Mouse (Mus musculus) embryonic facial prominence, embryonic 11.5 days (tissue): ENCODE results near the gene Rab34. TPM values are rescaled to one million over a fixed set of nuclear protein-coding genes. Genes with fewer than 3 reads are reported as not detected.

Source experiments
- ATAC-seq: fragments of 200-750 bp; cut with Nextera tagmentation; replicated peaks from 2 replicates; pipeline ENCODE4 v1.8.0; 2017; ENCODE audit warnings: low read depth; ENCODE audit not compliant: insufficient number of reproducible peaks, low FRiP score, low TSS enrichment
- DNase-seq: peaks from one replicate; pipeline ENCODE4 v3.0.0-alpha.2; 2015; ENCODE audit warnings: low spot score
- H3K27ac ChIP-seq: fragments of 300-500 bp; sonication (generic); replicated peaks from 2 replicates; pipeline ENCODE4 v1.5.1; 2014; ENCODE audit warnings: mild to moderate bottlenecking, low read depth, low read length, control low read depth
- H3K27me3 ChIP-seq: fragments of 300-500 bp; sonication (generic); 2 replicates; pipeline ENCODE4 v1.6.1; 2014; ENCODE audit warnings: mild to moderate bottlenecking, low read length, moderate library complexity, mixed read lengths; ENCODE audit not compliant: control insufficient read depth, insufficient read depth
- H3K36me3 ChIP-seq: fragments of 300-500 bp; sonication (generic); replicated peaks from 2 replicates; pipeline ENCODE4 v1.6.1; 2014; ENCODE audit warnings: low read depth, mild to moderate bottlenecking, low read length, moderate library complexity, mixed read lengths; ENCODE audit not compliant: control insufficient read depth, insufficient read depth
- H3K4me1 ChIP-seq: fragments of 300-500 bp; sonication (generic); 2 replicates; pipeline ENCODE4 v1.6.1; 2014; ENCODE audit warnings: low read length, mixed read lengths; ENCODE audit not compliant: control insufficient read depth, insufficient read depth
- H3K4me2 ChIP-seq: fragments of 300-500 bp; sonication (generic); 2 replicates; pipeline ENCODE4 v1.6.1; 2014; ENCODE audit warnings: low read depth, mild to moderate bottlenecking, control low read depth, low read length, moderate library complexity
- H3K4me3 ChIP-seq: fragments of 300-500 bp; sonication (generic); 2 replicates; pipeline ENCODE4 v1.5.1; 2014; ENCODE audit warnings: low read depth, low read length, control low read depth
- H3K9ac ChIP-seq: fragments of 300-500 bp; sonication (generic); replicated peaks from 2 replicates; pipeline ENCODE4 v1.6.1; 2014; ENCODE audit warnings: mild to moderate bottlenecking, control low read depth, low read length
- H3K9me3 ChIP-seq: fragments of 300-500 bp; sonication (generic); replicated peaks from 2 replicates; pipeline ENCODE4 v1.6.1; 2016; ENCODE audit warnings: mild to moderate bottlenecking, low read length, inconsistent platforms, mixed read lengths; ENCODE audit not compliant: control insufficient read depth
- WGBS: fragments of 180-500 bp; shearing (Covaris S2); extraction: QIAGEN DNeasy Blood & Tissue Kit; methylation state at CpG from one replicate; pipeline ENCODE4 v1.1.7; 2014; 5-methylcytosine and 5-hydroxymethylcytosine counted together
- polyA plus RNA-seq: library from polyadenylated mRNA; unstranded; fragments of >200 nt; fragmentation: Nextera tagmentation; extraction: Ambion mirVana; gene quantifications from 2 replicates; pipeline ENCODE4 v1.2.1, GENCODE M21; 2014

The Rab34 gene
- polyA plus RNA-seq, 1 experiment from 2014 or later, result 139 TPM

DNA sequence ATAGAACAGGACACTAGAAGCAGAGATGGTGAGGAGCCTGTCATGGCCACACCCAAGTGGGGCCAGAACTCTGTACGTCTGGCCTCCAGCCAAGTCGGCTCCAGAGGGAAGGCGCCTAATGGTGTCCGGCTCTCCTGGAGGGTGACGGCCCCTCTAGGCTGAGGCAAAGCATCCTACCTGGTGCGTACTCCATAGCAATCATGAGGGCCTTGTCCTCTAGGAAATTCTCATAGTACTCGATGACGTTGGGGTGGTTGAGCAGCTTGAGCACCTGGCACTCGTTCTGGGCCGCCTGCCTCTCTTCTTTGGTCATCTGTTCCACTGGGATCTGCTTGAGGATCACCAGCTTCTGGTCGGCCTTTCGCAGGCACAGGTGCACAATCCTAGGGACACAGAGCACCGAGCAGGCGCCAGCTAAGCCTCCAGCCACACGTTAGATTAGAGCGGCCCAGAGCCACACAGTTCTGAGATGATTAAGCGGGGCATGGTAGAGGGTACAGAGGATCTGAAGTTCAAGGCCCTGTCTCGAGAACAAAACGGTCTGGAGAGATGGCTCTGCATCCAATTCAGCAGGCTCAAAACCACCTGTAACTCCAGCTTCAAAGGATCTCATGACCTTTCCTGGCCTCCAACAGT is 15.4 kb upstream of the Rab34 start:
- Histone ChIP-seq H3K9ac (no peak overlapping the region), H3K4me2 (no peak overlapping the region)
- ATAC-seq, result no peak

DNA sequence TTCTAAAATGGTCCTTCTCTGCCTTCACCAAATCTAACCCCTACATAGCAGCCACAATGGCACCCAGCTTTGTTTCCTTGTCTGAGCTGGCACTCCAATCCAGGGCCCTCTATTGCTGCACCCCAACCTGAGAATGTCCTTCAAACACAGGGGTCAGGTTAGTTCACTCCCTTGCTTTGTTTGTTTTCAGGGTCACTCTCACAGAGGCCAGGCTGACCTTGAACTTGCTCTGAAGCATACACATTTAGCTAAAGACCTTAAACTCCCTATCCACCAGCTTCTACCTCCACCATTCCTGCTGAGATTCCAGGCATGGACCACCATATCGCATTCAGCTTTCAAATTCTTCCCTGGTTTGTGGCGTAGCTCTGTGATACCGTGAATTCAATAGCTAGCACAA is 13.7 kb upstream of the Rab34 start:
- ATAC-seq, result no peak
- H3K9ac ChIP-seq, result 0 out of 2 replicates have a peak overlapping the region, but pooled peaks have one; percentile 5

More for the DNA sequence above, 15.4 kb upstream of the Rab34 start:
- H3K27me3 ChIP-seq, result no peaks in the 10 kb centered on the region
- no peaks in the 10 kb centered on the region for H3K9me3 ChIP-seq
- WGBS, result 84% methylated on average over 19 of the region's 19 CpGs
- no peak overlapping the region for H3K27ac ChIP-seq
- H3K4me1 ChIP-seq, result no peaks in the 10 kb centered on the region
- no peak overlapping the region for H3K4me3 ChIP-seq
- H3K36me3 ChIP-seq, result no peaks in the 10 kb centered on the region
- no peak for DNase-seq

DNA sequence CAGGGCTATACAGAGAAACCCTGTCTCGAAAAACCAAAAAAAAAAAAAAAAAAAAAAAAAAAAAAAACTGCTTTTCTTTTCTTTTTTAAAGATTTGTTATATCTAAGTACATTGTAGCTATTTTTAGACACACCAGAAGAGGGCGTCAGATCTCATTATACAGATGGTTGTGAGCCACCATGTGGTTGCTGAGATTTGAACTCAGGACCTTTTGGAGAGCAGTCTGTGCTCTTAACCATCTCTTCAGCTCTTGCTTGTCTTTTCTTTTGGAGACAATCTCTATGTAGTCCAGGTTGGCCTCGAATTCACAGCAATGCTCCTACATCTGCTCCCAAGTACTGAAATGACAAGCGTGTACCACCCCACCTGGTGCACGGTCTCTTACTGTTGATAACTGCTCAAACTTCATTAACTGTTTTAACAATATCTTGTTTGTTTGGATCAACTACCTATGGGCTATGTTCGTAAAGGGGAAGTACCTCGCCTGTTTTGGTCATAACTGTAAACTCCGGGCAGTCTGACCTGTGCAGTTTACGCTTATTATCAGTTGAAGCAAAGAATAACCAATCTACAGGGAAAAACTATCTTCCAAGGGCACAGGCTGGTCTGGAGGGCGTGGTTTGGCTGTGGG is 12.3 kb upstream of the Rab34 start:
- Histone ChIP-seq H3K4me2 (peak overlapping the region; percentile 84; the same call in 1 of the 2 replicates), H3K9me3 (no peaks in the 10 kb centered on the region), H3K9ac (peak overlapping the region; percentile 43), H3K27ac (peak overlapping the region; percentile 29; the same call in 1 of the 2 replicates), H3K27me3 (no peaks in the 10 kb centered on the region), H3K36me3 (peaks cover 11% of the 10 kb centered on the region), H3K4me1 (peaks cover 7% of the 10 kb centered on the region; the same call in 1 of the 2 replicates), H3K4me3 (peak overlapping the region; percentile 48)
- WGBS, result 5% methylated on average over 9 of the region's 10 CpGs
- no peak for ATAC-seq
- DNase-seq, result no peak

More for the DNA sequence above, 13.7 kb upstream of the Rab34 start:
- Histone ChIP-seq H3K9me3 (no peaks in the 10 kb centered on the region), H3K4me3 (no peak overlapping the region), H3K36me3 (peaks cover 1% of the 10 kb centered on the region), H3K4me1 (0 out of 2 replicates have a peak, but pooled peaks cover 2% of the 10 kb centered on the region), H3K4me2 (no peak overlapping the region), H3K27ac (no peak overlapping the region), H3K27me3 (no peaks in the 10 kb centered on the region)
- no peak for DNase-seq
- WGBS, result 85% methylated on average over 3 of the region's 3 CpGs

DNA sequence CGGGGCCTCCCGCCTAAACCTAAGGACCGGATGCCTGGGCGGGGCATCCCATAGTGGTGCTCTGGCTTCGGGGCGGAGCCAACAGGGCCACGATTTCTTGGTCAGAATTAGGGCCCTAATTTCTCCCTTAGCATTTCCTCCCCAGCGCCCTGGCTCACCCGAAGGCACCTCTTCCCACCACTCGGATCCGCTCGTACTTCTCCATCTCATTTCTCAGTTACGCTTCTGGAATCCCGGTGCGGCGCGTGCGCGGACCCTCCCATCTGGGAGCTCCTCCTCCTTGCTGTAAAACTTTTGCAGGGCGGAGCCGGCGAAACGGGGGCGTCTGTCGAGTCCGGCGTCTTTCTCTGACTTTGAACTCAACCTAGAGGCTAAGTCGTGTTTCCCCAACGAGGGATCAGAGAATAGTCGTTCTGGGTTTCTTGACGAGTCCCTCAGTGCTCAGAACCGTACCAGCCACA is 11.8 kb upstream of the Rab34 start, which contains the start of the genes Nek8 and Tlcd1:
Nek8 (minus strand) TSS at position 274 of the 461 bp plus-strand sequence.
Tlcd1 (plus strand) TSS at position 310 of the 461 bp plus-strand sequence.
- Histone ChIP-seq H3K9me3 (no peaks in the 10 kb centered on the region), H3K27me3 (no peaks in the 10 kb centered on the region), H3K9ac (peak within 1 kb of the TSS; percentile 43), H3K4me2 (peak within 1 kb of the TSS; percentile 84), H3K36me3 (peaks cover 16% of the 10 kb centered on the region), H3K4me3 (peak within 1 kb of the TSS; percentile 48), H3K27ac (peak within 1 kb of the TSS; percentile 29; the same call in 1 of the 2 replicates), H3K4me1 (peaks cover 7% of the 10 kb centered on the region; the same call in 1 of the 2 replicates)
- ATAC-seq (peak; percentile 31; the same call in 1 of the 2 replicates), DNase-seq (peak; percentile 96)
- under 1% methylated on average over 32 of the region's 32 CpGs for WGBS

DNA sequence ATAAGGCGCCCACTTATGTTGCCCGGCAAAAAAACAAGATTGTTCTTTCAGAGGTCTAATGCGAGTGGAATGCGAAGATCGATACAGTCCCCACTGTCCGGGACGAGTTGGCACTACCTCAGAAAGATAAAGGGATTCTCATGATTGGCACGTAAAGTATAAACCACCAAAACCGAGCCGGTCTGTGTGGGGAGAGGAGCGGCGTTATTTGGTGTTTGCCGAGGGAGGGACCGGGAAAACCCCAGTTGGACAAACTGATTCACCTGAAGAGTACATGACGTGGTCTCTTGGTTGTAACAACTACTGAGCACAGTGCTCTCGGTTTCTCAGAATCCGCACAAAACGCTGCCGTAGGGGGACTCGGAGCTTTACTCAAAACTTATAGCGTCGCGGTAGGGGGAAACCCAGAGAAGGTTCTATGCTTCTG is 11.3 kb upstream of the Rab34 start:
- H3K9me3 ChIP-seq, result no peaks in the 10 kb centered on the region
- no peaks in the 10 kb centered on the region for H3K27me3 ChIP-seq
- peak overlapping the region; percentile 43 for H3K9ac ChIP-seq
- H3K27ac ChIP-seq, result no peak overlapping the region; the same call in 1 of the 2 replicates
- peak overlapping the region; percentile 48 for H3K4me3 ChIP-seq
- H3K4me1 ChIP-seq, result peaks cover 7% of the 10 kb centered on the region; the same call in 1 of the 2 replicates
- H3K4me2 ChIP-seq, result peak overlapping the region; percentile 84
- ATAC-seq (no peak), DNase-seq (no peak)
- WGBS, result under 1% methylated on average over 23 of the region's 23 CpGs
- H3K36me3 ChIP-seq, result peaks cover 16% of the 10 kb centered on the region

DNA sequence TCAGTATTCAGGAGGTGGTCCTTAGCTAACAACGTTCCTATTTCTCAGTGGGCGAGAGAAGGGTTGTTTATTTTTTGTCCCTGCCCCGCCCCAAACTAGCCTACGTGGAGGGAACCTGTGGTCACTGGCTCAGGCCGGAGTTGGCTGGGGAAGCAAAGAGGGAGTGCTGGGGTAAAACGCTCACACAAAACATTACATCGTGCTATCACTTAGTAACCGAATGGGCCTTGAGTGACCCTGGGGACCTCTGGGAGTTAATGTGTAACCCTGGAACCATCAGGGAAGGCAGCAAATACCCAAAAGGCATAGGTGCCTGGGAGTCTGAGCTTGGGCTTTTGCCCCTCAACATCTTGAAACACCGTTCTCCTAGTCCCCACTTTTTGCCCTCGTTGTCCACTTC is 10.8 kb upstream of the Rab34 start:
- ATAC-seq, result peak; percentile 1; the same call in 1 of the 2 replicates

DNA sequence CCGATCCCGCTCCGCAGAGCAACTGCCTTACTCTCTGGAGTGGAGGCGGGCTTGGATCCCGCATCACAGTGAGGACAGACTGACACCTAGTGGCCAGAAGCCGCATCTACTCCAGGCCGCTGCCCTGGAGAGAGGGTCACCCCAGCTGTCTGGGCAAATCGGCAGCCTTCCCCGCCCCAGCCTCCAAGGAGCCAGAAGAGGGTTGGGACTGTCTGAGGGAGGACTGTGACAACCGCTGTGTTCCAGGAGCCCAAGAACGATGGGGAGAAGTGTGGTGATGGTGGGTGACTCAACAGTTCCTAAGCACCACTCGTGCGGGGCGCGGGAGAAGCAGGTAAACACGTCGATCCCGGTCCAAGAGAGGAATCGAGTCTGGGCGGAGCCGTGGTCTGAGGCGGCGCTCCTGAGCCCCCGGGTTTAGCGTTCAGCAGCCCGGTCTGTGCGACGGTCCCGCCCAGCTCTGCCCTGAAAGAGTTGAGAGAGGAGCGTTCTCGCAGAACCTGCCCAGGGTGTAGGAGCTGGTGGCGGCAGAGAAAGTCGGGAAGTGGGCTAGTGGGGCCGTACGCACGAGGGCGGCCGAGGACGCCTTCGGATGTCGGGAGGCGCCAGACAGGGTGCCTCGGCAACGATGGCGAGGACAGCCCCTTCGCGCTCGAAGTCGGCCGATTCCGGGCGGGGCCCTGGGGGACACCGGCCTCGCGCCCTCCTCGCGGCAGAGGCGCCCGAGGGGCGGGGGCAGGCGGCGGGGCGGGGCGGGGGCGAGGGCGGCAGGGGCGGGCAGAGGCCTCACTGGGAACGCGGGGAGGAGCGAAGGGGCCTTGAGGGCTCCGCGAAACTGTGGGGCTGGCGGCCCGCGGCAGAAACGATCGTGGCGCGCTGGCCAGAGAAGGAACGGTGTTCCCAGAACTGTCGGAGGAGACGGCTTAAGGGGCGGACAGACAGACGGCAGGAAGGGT is 10.0 kb upstream of the Rab34 start:
- H3K9me3 ChIP-seq, result no peaks in the 10 kb centered on the region
- DNase-seq (peak; percentile 98), ATAC-seq (peak; percentile 76)
- under 1% methylated on average over 70 of the region's 84 CpGs for WGBS
- peak overlapping the region; percentile 88 for H3K27ac ChIP-seq
- H3K4me1 ChIP-seq, result peaks cover 7% of the 10 kb centered on the region; the same call in 1 of the 2 replicates
- peaks cover 16% of the 10 kb centered on the region for H3K36me3 ChIP-seq
- H3K9ac ChIP-seq, result peak overlapping the region; percentile 73
- peak overlapping the region; percentile 48 for H3K4me3 ChIP-seq
- no peaks in the 10 kb centered on the region for H3K27me3 ChIP-seq
- peak overlapping the region; percentile 84 for H3K4me2 ChIP-seq

More for the DNA sequence above, 10.8 kb upstream of the Rab34 start:
- peak overlapping the region; percentile 84 for H3K4me2 ChIP-seq
- WGBS, result 1% methylated on average over 10 of the region's 10 CpGs
- H3K27ac ChIP-seq, result no peak overlapping the region
- H3K4me3 ChIP-seq, result peak overlapping the region; percentile 48
- H3K36me3 ChIP-seq, result peaks cover 16% of the 10 kb centered on the region
- H3K27me3 ChIP-seq, result no peaks in the 10 kb centered on the region
- no peak for DNase-seq
- peak overlapping the region; percentile 43 for H3K9ac ChIP-seq
- H3K9me3 ChIP-seq, result no peaks in the 10 kb centered on the region
- H3K4me1 ChIP-seq, result peaks cover 7% of the 10 kb centered on the region; the same call in 1 of the 2 replicates
